Mouse (Mus musculus): Measurements from ENCODE around the gene Dact3. TPM values are rescaled to one million over a fixed set of nuclear protein-coding genes. Genes with fewer than 3 reads are reported as not detected.

The Dact3 gene
- polyA plus RNA-seq, 1 experiment from 2014 or later: 7.8 TPM

DNA sequence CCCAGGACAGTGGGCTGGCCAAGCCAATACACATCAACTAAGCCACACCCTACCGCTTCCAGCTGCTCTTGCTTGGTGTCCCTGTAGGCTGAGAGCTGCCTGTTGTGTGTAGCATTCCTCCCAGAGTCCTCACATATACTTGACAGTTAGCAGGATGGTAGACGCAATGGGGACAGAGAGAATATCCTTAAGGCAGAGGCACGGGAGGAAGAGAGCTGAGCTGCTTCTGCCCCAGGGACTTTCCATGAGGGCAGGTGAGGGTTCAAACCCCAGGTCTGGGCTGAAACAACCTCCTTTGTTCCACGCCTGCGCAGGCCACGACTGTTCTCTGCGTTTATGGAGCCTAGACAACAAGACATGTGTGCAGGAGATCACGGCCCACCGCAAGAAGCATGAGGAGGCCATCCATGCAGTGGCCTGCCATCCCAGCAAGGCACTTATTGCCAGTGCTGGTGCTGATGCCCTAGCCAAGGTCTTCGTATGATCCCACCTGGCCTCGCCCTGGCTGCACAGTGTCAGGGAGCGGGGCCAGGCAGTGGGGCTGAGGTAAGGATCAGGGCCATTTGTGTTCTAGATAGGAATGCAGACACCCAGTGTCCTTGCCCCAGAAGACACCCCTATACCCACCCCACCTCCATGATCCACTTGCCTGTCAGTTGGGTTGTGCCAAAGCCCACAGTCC is 35.5 kb upstream of the Dact3 start:
- Histone ChIP-seq H3K4me1 (ENCODE audit: insufficient read depth) (peaks cover 12% of the 10 kb centered on the region; the same call in 1 of the 2 replicates), H3K36me3 (ENCODE audit: insufficient read depth) (peaks cover 63% of the 10 kb centered on the region), H3K4me2 (no peak overlapping the region), H3K9me3 (ENCODE audit: low read depth, low read length) (no peaks in the 10 kb centered on the region), H3K27ac (ENCODE audit: low read depth) (no peak overlapping the region), H3K4me3 (ENCODE audit: low read depth, low read length) (no peak overlapping the region), H3K9ac (no peak overlapping the region), H3K27me3 (ENCODE audit: insufficient read depth, low read length) (no peaks in the 10 kb centered on the region)
- no peak for TF ChIP-seq CTCF (IDR thresholded peaks at IDR 0.05; ENCODE audit: low read depth)
- no peak for DNase-seq
- no peak for ATAC-seq (ENCODE audit: insufficient read depth)
- 91% methylated on average over 12 of the region's 12 CpGs for WGBS

DNA sequence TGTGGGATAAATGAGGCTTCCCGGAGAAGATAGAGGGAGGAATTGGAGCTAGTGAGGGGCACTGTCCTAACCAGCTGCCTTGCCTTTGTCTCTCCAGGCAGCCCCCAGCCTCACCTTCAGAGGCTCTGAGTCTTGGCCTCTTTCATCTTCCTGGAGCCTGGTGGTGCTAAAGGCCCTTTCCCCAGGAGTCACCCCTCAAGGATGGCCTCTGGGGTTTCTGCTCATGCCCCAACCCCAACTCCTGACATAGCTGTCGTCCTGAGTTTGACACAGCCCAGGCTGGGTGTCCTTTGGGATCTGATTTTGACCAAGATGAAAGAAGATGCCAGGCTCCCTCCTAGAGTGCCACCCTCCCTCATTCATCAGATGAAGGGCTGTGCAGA is 35.0 kb upstream of the Dact3 start:
- H3K27ac ChIP-seq (ENCODE audit: low read depth): no peak overlapping the region
- 81% methylated on average over 2 of the region's 2 CpGs for WGBS
- DNase-seq: no peak
- no peaks in the 10 kb centered on the region for H3K27me3 ChIP-seq (ENCODE audit: insufficient read depth, low read length)
- no peak for TF ChIP-seq CTCF (IDR thresholded peaks at IDR 0.05; ENCODE audit: low read depth)
- no peak for ATAC-seq (ENCODE audit: insufficient read depth)
- H3K9ac ChIP-seq: no peak overlapping the region
- H3K36me3 ChIP-seq (ENCODE audit: insufficient read depth): peaks cover 57% of the 10 kb centered on the region
- no peaks in the 10 kb centered on the region for H3K9me3 ChIP-seq (ENCODE audit: low read depth, low read length)
- no peak overlapping the region for H3K4me2 ChIP-seq
- no peak overlapping the region for H3K4me3 ChIP-seq (ENCODE audit: low read depth, low read length)
- peaks cover 12% of the 10 kb centered on the region; the same call in 1 of the 2 replicates for H3K4me1 ChIP-seq (ENCODE audit: insufficient read depth)

DNA sequence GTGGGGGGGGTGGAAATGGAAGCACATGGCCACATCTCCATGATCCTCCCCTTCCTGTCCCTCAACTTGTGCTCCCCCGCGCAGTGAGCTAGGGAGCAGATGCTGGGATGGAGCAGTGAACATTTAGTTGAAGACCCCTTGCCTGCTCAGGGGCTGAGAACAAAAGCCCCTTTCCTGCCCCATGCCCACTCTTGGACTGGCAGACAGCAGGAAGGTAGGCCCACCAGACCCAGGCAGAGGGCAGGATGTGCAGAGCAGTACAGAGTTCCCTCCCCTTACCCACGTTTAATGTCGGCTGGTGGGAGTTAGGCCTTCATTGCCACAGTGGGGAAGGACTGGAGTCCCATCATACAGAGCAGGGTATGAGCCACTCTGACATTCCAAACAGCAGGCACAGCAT is 34.0 kb upstream of the Dact3 start:
- ATAC-seq (ENCODE audit: insufficient read depth) (no peak), DNase-seq (no peak)
- H3K27me3 ChIP-seq (ENCODE audit: insufficient read depth, low read length): no peaks in the 10 kb centered on the region
- peaks cover 16% of the 10 kb centered on the region for H3K4me1 ChIP-seq (ENCODE audit: insufficient read depth)
- 83% methylated on average over 4 of the region's 4 CpGs for WGBS
- peaks cover 56% of the 10 kb centered on the region for H3K36me3 ChIP-seq (ENCODE audit: insufficient read depth)
- no peak overlapping the region for H3K4me2 ChIP-seq
- no peaks in the 10 kb centered on the region for H3K9me3 ChIP-seq (ENCODE audit: low read depth, low read length)
- H3K4me3 ChIP-seq (ENCODE audit: low read depth, low read length): no peak overlapping the region
- no peak for TF ChIP-seq CTCF (IDR thresholded peaks at IDR 0.05; ENCODE audit: low read depth)
- peak overlapping the region; percentile 62; the same call in 1 of the 2 replicates for H3K27ac ChIP-seq (ENCODE audit: low read depth)
- no peak overlapping the region for H3K9ac ChIP-seq

GRCm38 (mm10) chr7:16841561-16842560 is 33.3 kb upstream of the Dact3 start:
- H3K27ac ChIP-seq (ENCODE audit: low read depth): peak overlapping the region; percentile 62
- ATAC-seq (ENCODE audit: insufficient read depth): peak; percentile 1; the same call in 1 of the 2 replicates
- H3K4me2 ChIP-seq: peak overlapping the region; percentile 98
- no peaks in the 10 kb centered on the region for H3K27me3 ChIP-seq (ENCODE audit: insufficient read depth, low read length)
- peaks cover 52% of the 10 kb centered on the region for H3K36me3 ChIP-seq (ENCODE audit: insufficient read depth)
- TF ChIP-seq CTCF (IDR thresholded peaks at IDR 0.05; ENCODE audit: low read depth): no peak
- peak overlapping the region; percentile 64 for H3K4me3 ChIP-seq (ENCODE audit: low read depth, low read length)
- 33% methylated on average over 11 of the region's 11 CpGs for WGBS
- H3K9ac ChIP-seq: peak overlapping the region; percentile 75; the same call in 1 of the 2 replicates
- DNase-seq: peak; percentile 23
- peaks cover 16% of the 10 kb centered on the region for H3K4me1 ChIP-seq (ENCODE audit: insufficient read depth)
- no peaks in the 10 kb centered on the region for H3K9me3 ChIP-seq (ENCODE audit: low read depth, low read length)

- peaks cover 49% of the 10 kb centered on the region for H3K36me3 ChIP-seq (ENCODE audit: insufficient read depth)
- under 1% methylated on average over 32 of the region's 32 CpGs for WGBS
- peak within 1 kb of the TSS; percentile 75 for H3K9ac ChIP-seq
- no peak for TF ChIP-seq CTCF (IDR thresholded peaks at IDR 0.05; ENCODE audit: low read depth)
- peak within 1 kb of the TSS; percentile 86 for H3K27ac ChIP-seq (ENCODE audit: low read depth)
- H3K27me3 ChIP-seq (ENCODE audit: insufficient read depth, low read length): no peaks in the 10 kb centered on the region
- DNase-seq (peak; percentile 96), ATAC-seq (ENCODE audit: insufficient read depth) (peak; percentile 86)
- H3K4me1 ChIP-seq (ENCODE audit: insufficient read depth): peaks cover 16% of the 10 kb centered on the region
- no peaks in the 10 kb centered on the region for H3K9me3 ChIP-seq (ENCODE audit: low read depth, low read length)
- peak within 1 kb of the TSS; percentile 98 for H3K4me2 ChIP-seq
- peak within 1 kb of the TSS; percentile 64 for H3K4me3 ChIP-seq (ENCODE audit: low read depth, low read length)
Observed at GRCm38 (mm10) chr7:16842645-16843063, 32.5 kb upstream of the Dact3 start, which contains the start of gene Prkd2. Gene Prkd2 (plus strand): TSS chr7:16842902.

DNA sequence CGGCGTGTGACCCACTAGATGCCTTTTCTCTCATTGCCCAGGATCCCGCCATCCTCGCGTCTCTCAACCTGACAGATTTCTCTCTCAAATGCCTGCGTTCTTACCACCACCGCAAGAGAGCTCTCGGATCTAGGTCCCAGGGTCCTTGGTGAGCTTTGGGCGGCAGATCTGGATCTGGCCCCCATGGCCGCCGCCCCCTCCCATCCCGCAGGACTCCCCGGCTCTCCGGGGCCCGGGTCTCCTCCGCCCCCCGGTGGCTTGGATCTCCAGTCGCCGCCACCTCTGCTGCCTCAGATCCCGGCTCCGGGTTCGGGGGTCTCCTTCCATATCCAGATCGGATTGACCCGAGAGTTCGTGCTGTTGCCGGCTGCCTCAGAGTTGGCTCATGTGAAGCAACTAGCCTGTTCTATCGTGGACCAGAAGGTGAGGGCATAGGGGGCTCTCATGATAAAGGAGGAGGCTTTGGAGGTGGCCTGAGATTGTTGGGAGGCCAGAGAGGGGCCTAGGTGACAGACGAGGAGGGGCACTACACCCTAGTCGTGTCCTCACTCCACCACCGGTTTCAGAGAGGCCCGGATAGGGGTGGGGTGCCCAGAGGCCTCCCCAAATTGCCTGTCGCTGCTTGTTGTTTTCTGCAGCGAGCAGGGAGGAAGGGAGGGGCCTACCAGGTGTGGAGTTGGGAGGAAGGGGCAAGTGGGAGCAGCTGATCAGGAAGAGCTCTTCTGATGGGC is 31.5 kb upstream of the Dact3 start:
- ATAC-seq (ENCODE audit: insufficient read depth): no peak
- H3K27me3 ChIP-seq (ENCODE audit: insufficient read depth, low read length): no peaks in the 10 kb centered on the region
- H3K4me2 ChIP-seq: peak overlapping the region; percentile 98
- peaks cover 40% of the 10 kb centered on the region for H3K36me3 ChIP-seq (ENCODE audit: insufficient read depth)
- peak; percentile 41 for DNase-seq
- peak overlapping the region; percentile 75 for H3K9ac ChIP-seq
- peak overlapping the region; percentile 86 for H3K27ac ChIP-seq (ENCODE audit: low read depth)
- TF ChIP-seq CTCF (IDR thresholded peaks at IDR 0.05; ENCODE audit: low read depth): peak; percentile 4; the same call in 1 of the 2 replicates
- WGBS: 1% methylated on average over 33 of the region's 33 CpGs
- peak overlapping the region; percentile 64 for H3K4me3 ChIP-seq (ENCODE audit: low read depth, low read length)
- peaks cover 16% of the 10 kb centered on the region for H3K4me1 ChIP-seq (ENCODE audit: insufficient read depth)
- no peaks in the 10 kb centered on the region for H3K9me3 ChIP-seq (ENCODE audit: low read depth, low read length)
